In the genomic region with DNA sequence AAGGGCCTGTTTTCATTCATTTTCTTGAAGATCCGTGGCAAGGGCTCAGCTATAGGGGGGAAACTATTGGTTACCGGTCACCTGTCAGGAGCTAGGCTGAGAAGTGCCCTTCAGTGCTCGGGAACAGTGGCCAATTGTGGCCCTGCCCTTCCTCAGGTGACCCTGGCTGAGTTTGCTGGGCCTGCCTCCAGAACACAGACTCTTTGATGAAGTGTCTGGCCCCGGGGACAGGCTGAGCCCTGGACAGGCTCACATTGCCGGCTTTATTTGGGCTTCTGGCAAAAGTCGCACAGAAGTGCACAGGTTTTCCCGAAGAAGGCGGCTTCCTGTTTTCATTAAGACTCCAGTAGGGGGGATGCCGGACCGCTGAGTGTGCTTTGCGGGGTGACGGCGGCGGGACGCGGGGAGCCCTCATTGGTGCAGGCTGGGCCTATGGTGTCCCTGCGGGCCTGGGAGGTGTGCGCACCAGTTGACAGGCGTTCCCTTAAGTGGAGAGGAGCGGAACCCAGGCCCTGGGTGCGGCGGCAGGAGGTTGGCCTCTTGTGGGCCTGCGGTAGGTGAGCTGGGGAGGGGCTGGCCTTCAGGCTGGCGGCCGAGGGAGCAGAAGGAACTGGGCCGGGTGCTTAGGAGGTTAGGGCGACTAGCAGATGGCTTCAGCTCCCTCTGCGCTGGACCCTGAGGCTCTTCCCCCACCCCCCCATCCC, we compare ENCODE assay signal across 8 mouse cellular contexts.
A peak's percentile ranks its signal among the peaks of the same experiment; 100 is the strongest.
DNase-seq lines count a peak whose midpoint lies in the region; ATAC-seq lines count a peak whose summit lies in the region.

No protein-coding gene starts in this region.

- peak overlapping the region; percentile 67 for H3K9ac ChIP-seq in hindbrain, embryonic 13.5 days

- no peaks in the 10 kb centered on the region for H3K9me3 ChIP-seq in hindbrain, embryonic 13.5 days

- 1% methylated on average over 28 of the region's 28 CpGs for WGBS in hindbrain, embryonic 13.5 days

- peaks cover 24% of the 10 kb centered on the region for H3K27me3 ChIP-seq in hindbrain, embryonic 13.5 days

- DNase-seq in NIH3T3 (ENCODE audit: low read depth), result peak; percentile 84
- DNase-seq in cerebellum, postnatal 25 days, result peak; percentile 37 to 60
- peak; percentile 80 for DNase-seq in gastrocnemius, adult 18-20 months (ENCODE audit: low spot score)
- peak; percentile 46 to 61 for DNase-seq in left cerebral cortex, adult 18-20 months (ENCODE audit: low spot score in 2 of 2)
- peak; percentile 81 for DNase-seq in lung, postnatal 25 days (ENCODE audit: low spot score)
- DNase-seq in right cerebral cortex, postnatal 25 days, result peak; percentile 43

- peak overlapping the region; percentile 44 for H3K27ac ChIP-seq in hindbrain, embryonic 13.5 days

- peaks cover 21% of the 10 kb centered on the region for H3K36me3 ChIP-seq in hindbrain, embryonic 13.5 days

- H3K4me1 ChIP-seq in hindbrain, embryonic 13.5 days (replicated peaks), result peaks cover 23% of the 10 kb centered on the region

- H3K4me3 ChIP-seq in hindbrain, embryonic 13.5 days, result peak overlapping the region; percentile 42

- peak overlapping the region; percentile 86 for H3K4me2 ChIP-seq in hindbrain, embryonic 13.5 days

- ATAC-seq in hindbrain, embryonic 13.5 days (ENCODE audit: low FRiP score), result peak; percentile 82
- no peak for ATAC-seq in erythroid progenitor cell, adult 5-6 weeks (replicated peaks; ENCODE audit: low FRiP score, poor library complexity, severe bottlenecking)
